Mouse (Mus musculus): ENCODE results near the gene Mecp2. TPM values are rescaled to one million over a fixed set of nuclear protein-coding genes. Genes with fewer than 3 reads are reported as not detected.
"Not testable (repeated sequence)": the region's sequence is repeated elsewhere in the genome, so short reads cannot be mapped to it uniquely, and the experiment has no call there.

Mecp2 gene
- 10.5 and 11.2 TPM in 2 replicates for polyA plus RNA-seq (2014; fragmentation: Nextera tagmentation; extraction: Ambion mirVana)

GRCm38 (mm10) chrX:74135263-74135662, at the start of gene Mecp2:
Gene Mecp2, minus strand, starts transcription at chrX:74135363.
- not testable (repeated sequence) for H3K4me2 ChIP-seq (ENCODE audit: low read length); H3K4me1 ChIP-seq (replicated peaks; ENCODE audit: control insufficient read depth, insufficient read depth, low read length); H3K9me3 ChIP-seq (ENCODE audit: control insufficient read depth, low read length); DNase-seq (ENCODE audit: low spot score); H3K4me3 ChIP-seq (ENCODE audit: low read depth, low read length); ATAC-seq (replicated peaks; ENCODE audit: low FRiP score, low TSS enrichment, low read depth); H3K36me3 ChIP-seq (ENCODE audit: control insufficient read depth, insufficient read depth, low read length); H3K27ac ChIP-seq (ENCODE audit: low read depth); H3K27me3 ChIP-seq (replicated peaks; ENCODE audit: control insufficient read depth, insufficient read depth, low read length); H3K9ac ChIP-seq (ENCODE audit: low read length)
- 29% methylated on average over 1 of the region's 1 CpGs for WGBS

- H3K4me1 ChIP-seq (replicated peaks; ENCODE audit: control insufficient read depth, insufficient read depth, low read length), result no peaks in the 10 kb centered on the region
- no peak for ATAC-seq (replicated peaks; ENCODE audit: low FRiP score, low TSS enrichment, low read depth)
- DNase-seq (ENCODE audit: low spot score), result no peak
- H3K36me3 ChIP-seq (ENCODE audit: control insufficient read depth, insufficient read depth, low read length), result no peaks in the 10 kb centered on the region
- no peak within 1 kb of the TSS for H3K9ac ChIP-seq (ENCODE audit: low read length)
- H3K9me3 ChIP-seq (ENCODE audit: control insufficient read depth, low read length), result no peaks in the 10 kb centered on the region
- no peak within 1 kb of the TSS for H3K4me3 ChIP-seq (ENCODE audit: low read depth, low read length)
- no peaks in the 10 kb centered on the region for H3K27me3 ChIP-seq (replicated peaks; ENCODE audit: control insufficient read depth, insufficient read depth, low read length)
- WGBS, result 87% methylated on average over 17 of the region's 17 CpGs
- H3K27ac ChIP-seq (ENCODE audit: low read depth), result no peak within 1 kb of the TSS
- H3K4me2 ChIP-seq (ENCODE audit: low read length), result no peak within 1 kb of the TSS
These were observed 41.8 kb upstream of the Mecp2 start, which contains the start of gene Tktl1 for GRCm38 (mm10) chrX:74176959-74177358. Gene Tktl1, plus strand, starts transcription at chrX:74177259.

- no peak within 1 kb of the TSS for H3K9ac ChIP-seq (ENCODE audit: low read length)
- ATAC-seq (replicated peaks; ENCODE audit: low FRiP score, low TSS enrichment, low read depth) (no peak), DNase-seq (ENCODE audit: low spot score) (no peak)
- no peaks in the 10 kb centered on the region for H3K4me1 ChIP-seq (replicated peaks; ENCODE audit: control insufficient read depth, insufficient read depth, low read length)
- WGBS, result 94% methylated on average over 1 of the region's 1 CpGs
- H3K9me3 ChIP-seq (ENCODE audit: control insufficient read depth, low read length), result no peaks in the 10 kb centered on the region
- no peaks in the 10 kb centered on the region for H3K36me3 ChIP-seq (ENCODE audit: control insufficient read depth, insufficient read depth, low read length)
- no peak within 1 kb of the TSS for H3K4me2 ChIP-seq (ENCODE audit: low read length)
- no peaks in the 10 kb centered on the region for H3K27me3 ChIP-seq (replicated peaks; ENCODE audit: control insufficient read depth, insufficient read depth, low read length)
- H3K4me3 ChIP-seq (ENCODE audit: low read depth, low read length), result no peak within 1 kb of the TSS
- H3K27ac ChIP-seq (ENCODE audit: low read depth), result no peak within 1 kb of the TSS
These were observed 32.6 kb upstream of the Mecp2 start, which contains the start of gene Tex28 for GRCm38 (mm10) chrX:74167738-74168137. Gene Tex28, minus strand, starts transcription at chrX:74167838.

- ATAC-seq (replicated peaks; ENCODE audit: low FRiP score, low TSS enrichment, low read depth) (no peak), DNase-seq (ENCODE audit: low spot score) (no peak)
- no peaks in the 10 kb centered on the region for H3K4me1 ChIP-seq (replicated peaks; ENCODE audit: control insufficient read depth, insufficient read depth, low read length)
- no peak within 1 kb of the TSS for H3K9ac ChIP-seq (ENCODE audit: low read length)
- no peak within 1 kb of the TSS for H3K27ac ChIP-seq (ENCODE audit: low read depth)
- no peaks in the 10 kb centered on the region for H3K36me3 ChIP-seq (ENCODE audit: control insufficient read depth, insufficient read depth, low read length)
- 0 out of 2 replicates have a peak, but pooled peaks cover 9% of the 10 kb centered on the region for H3K27me3 ChIP-seq (replicated peaks; ENCODE audit: control insufficient read depth, insufficient read depth, low read length)
- no peaks in the 10 kb centered on the region for H3K9me3 ChIP-seq (ENCODE audit: control insufficient read depth, low read length)
- no peak within 1 kb of the TSS for H3K4me3 ChIP-seq (ENCODE audit: low read depth, low read length)
- no peak within 1 kb of the TSS for H3K4me2 ChIP-seq (ENCODE audit: low read length)
These were observed 8.0 kb downstream of the Mecp2 start, which contains the start of gene Opn1mw for GRCm38 (mm10) chrX:74127164-74127563. Gene Opn1mw, plus strand, starts transcription at chrX:74127464.

- WGBS, result 60% methylated on average over 2 of the region's 2 CpGs
- Histone ChIP-seq H3K4me1 (replicated peaks; ENCODE audit: control insufficient read depth, insufficient read depth, low read length) (no peaks in the 10 kb centered on the region), H3K9ac (ENCODE audit: low read length) (no peak overlapping the region), H3K27ac (ENCODE audit: low read depth) (no peak overlapping the region), H3K4me2 (ENCODE audit: low read length) (no peak overlapping the region), H3K4me3 (ENCODE audit: low read depth, low read length) (no peak overlapping the region), H3K27me3 (replicated peaks; ENCODE audit: control insufficient read depth, insufficient read depth, low read length) (0 out of 2 replicates have a peak, but pooled peaks cover 9% of the 10 kb centered on the region), H3K9me3 (ENCODE audit: control insufficient read depth, low read length) (no peaks in the 10 kb centered on the region), H3K36me3 (ENCODE audit: control insufficient read depth, insufficient read depth, low read length) (no peaks in the 10 kb centered on the region)
- ATAC-seq (replicated peaks; ENCODE audit: low FRiP score, low TSS enrichment, low read depth) (no peak), DNase-seq (ENCODE audit: low spot score) (no peak)
These were observed 10.2 kb downstream of the Mecp2 start for GRCm38 (mm10) chrX:74124975-74125374.

- Histone ChIP-seq H3K27me3 (replicated peaks; ENCODE audit: control insufficient read depth, insufficient read depth, low read length) (no peaks in the 10 kb centered on the region), H3K9me3 (ENCODE audit: control insufficient read depth, low read length) (no peaks in the 10 kb centered on the region), H3K4me2 (ENCODE audit: low read length) (peak overlapping the region; percentile 31), H3K4me3 (ENCODE audit: low read depth, low read length) (0 out of 2 replicates have a peak overlapping the region, but pooled peaks have one; percentile 17), H3K4me1 (replicated peaks; ENCODE audit: control insufficient read depth, insufficient read depth, low read length) (no peaks in the 10 kb centered on the region), H3K36me3 (ENCODE audit: control insufficient read depth, insufficient read depth, low read length) (no peaks in the 10 kb centered on the region), H3K27ac (ENCODE audit: low read depth) (no peak overlapping the region), H3K9ac (ENCODE audit: low read length) (no peak overlapping the region)
- ATAC-seq (replicated peaks; ENCODE audit: low FRiP score, low TSS enrichment, low read depth) (peak; percentile 64; the same call in 1 of the 2 replicates), DNase-seq (ENCODE audit: low spot score) (peak; percentile 61)
- 8% methylated on average over 9 of the region's 10 CpGs for WGBS
These were observed 19.7 kb downstream of the Mecp2 start for GRCm38 (mm10) chrX:74115511-74115910.

- ATAC-seq (replicated peaks; ENCODE audit: low FRiP score, low TSS enrichment, low read depth) (no peak), DNase-seq (ENCODE audit: low spot score) (no peak)
- H3K4me3 ChIP-seq (ENCODE audit: low read depth, low read length), result no peak overlapping the region
- no peak overlapping the region for H3K9ac ChIP-seq (ENCODE audit: low read length)
- no peaks in the 10 kb centered on the region for H3K36me3 ChIP-seq (ENCODE audit: control insufficient read depth, insufficient read depth, low read length)
- H3K4me1 ChIP-seq (replicated peaks; ENCODE audit: control insufficient read depth, insufficient read depth, low read length), result no peaks in the 10 kb centered on the region
- H3K4me2 ChIP-seq (ENCODE audit: low read length), result no peak overlapping the region
- H3K27me3 ChIP-seq (replicated peaks; ENCODE audit: control insufficient read depth, insufficient read depth, low read length), result no peaks in the 10 kb centered on the region
- no peak overlapping the region for H3K27ac ChIP-seq (ENCODE audit: low read depth)
- no peaks in the 10 kb centered on the region for H3K9me3 ChIP-seq (ENCODE audit: control insufficient read depth, low read length)
These were observed 21.1 kb downstream of the Mecp2 start for GRCm38 (mm10) chrX:74114036-74114435.

GRCm38 (mm10) chrX:74108747-74109146, 26.4 kb downstream of the Mecp2 start:
- H3K27ac ChIP-seq (ENCODE audit: low read depth), result no peak overlapping the region
- ATAC-seq (replicated peaks; ENCODE audit: low FRiP score, low TSS enrichment, low read depth) (no peak), DNase-seq (ENCODE audit: low spot score) (no peak)
- H3K9ac ChIP-seq (ENCODE audit: low read length), result no peak overlapping the region
- no peaks in the 10 kb centered on the region for H3K27me3 ChIP-seq (replicated peaks; ENCODE audit: control insufficient read depth, insufficient read depth, low read length)
- no peaks in the 10 kb centered on the region for H3K4me1 ChIP-seq (replicated peaks; ENCODE audit: control insufficient read depth, insufficient read depth, low read length)
- H3K36me3 ChIP-seq (ENCODE audit: control insufficient read depth, insufficient read depth, low read length), result no peaks in the 10 kb centered on the region
- H3K4me3 ChIP-seq (ENCODE audit: low read depth, low read length), result no peak overlapping the region
- H3K9me3 ChIP-seq (ENCODE audit: control insufficient read depth, low read length), result no peaks in the 10 kb centered on the region
- 63% methylated on average over 3 of the region's 3 CpGs for WGBS
- no peak overlapping the region for H3K4me2 ChIP-seq (ENCODE audit: low read length)

- H3K9me3 ChIP-seq (ENCODE audit: control insufficient read depth, low read length), result no peaks in the 10 kb centered on the region
- no peak overlapping the region for H3K4me2 ChIP-seq (ENCODE audit: low read length)
- 60% methylated on average over 2 of the region's 2 CpGs for WGBS
- no peak overlapping the region for H3K4me3 ChIP-seq (ENCODE audit: low read depth, low read length)
- no peaks in the 10 kb centered on the region for H3K4me1 ChIP-seq (replicated peaks; ENCODE audit: control insufficient read depth, insufficient read depth, low read length)
- no peak for ATAC-seq (replicated peaks; ENCODE audit: low FRiP score, low TSS enrichment, low read depth)
- no peaks in the 10 kb centered on the region for H3K27me3 ChIP-seq (replicated peaks; ENCODE audit: control insufficient read depth, insufficient read depth, low read length)
- H3K9ac ChIP-seq (ENCODE audit: low read length), result no peak overlapping the region
- H3K27ac ChIP-seq (ENCODE audit: low read depth), result no peak overlapping the region
- no peaks in the 10 kb centered on the region for H3K36me3 ChIP-seq (ENCODE audit: control insufficient read depth, insufficient read depth, low read length)
- no peak for DNase-seq (ENCODE audit: low spot score)
These were observed 29.2 kb downstream of the Mecp2 start for GRCm38 (mm10) chrX:74105916-74106315.
